Mouse (Mus musculus) adrenal gland, postnatal 25 days (tissue): Measurements from ENCODE around the gene Tcirg1. TPM values are rescaled to one million over a fixed set of nuclear protein-coding genes. Genes with fewer than 3 reads are reported as not detected.
A peak's percentile ranks its signal among the peaks of the same experiment; 100 is the strongest.

Source experiments
- DNase-seq: peaks from one replicate; pipeline ENCODE4 v3.0.0; 2021; ENCODE audit warnings: mixed read lengths
- total RNA-seq: library from RNA; stranded (reverse); gene quantifications from 2 replicates; pipeline ENCODE4 v1.2.3, GENCODE M21; 2021

The Tcirg1 gene
- total RNA-seq, 1 experiment from 2014 or later: 83.9 TPM

GRCm38 (mm10) chr19:3927989-3928388 lies 21.1 kb upstream of the Tcirg1 start:
- no peak for DNase-seq

- no peak for DNase-seq
Observed at GRCm38 (mm10) chr19:3926685-3927084, 19.8 kb upstream of the Tcirg1 start.

DNA sequence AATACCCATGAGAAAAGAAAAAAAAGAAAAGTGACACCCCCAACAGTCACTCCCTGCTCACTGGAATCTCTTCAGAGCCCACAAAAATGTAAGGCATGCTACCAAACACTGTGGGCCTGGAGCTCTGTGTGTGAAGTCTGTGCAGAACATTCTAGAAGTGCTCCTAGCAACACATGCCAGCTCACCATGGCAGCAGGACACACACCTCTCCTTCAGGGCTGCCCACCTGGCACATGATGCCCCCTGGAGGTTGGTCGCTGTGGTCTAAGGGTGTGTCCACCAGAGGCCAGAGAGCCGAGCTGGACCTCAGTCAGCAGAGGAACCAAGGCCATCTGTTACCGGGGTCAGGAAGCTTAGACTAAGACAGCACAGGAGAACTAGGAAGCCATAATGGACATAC lies 19.3 kb upstream of the Tcirg1 start:
- no peak for DNase-seq

DNA sequence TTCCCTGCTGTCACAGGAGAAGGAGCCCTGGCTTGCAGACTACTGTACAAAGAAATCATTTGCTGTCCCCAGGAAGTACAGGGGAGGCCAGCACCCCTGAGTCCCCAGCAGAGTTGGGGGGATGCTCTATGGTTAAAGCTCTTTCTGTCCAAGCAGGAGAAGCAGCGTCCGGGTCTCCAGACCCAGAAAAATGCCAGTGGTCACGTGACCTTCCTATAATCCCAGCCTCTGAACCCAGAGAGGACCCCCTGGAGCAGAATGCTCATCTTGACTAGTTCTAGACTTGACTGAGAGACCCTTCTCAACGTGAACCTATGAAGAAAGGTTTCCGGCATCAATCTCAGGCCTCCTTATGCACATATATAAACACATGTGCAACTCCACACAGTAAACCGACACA lies 18.9 kb upstream of the Tcirg1 start:
- DNase-seq: no peak

GRCm38 (mm10) chr19:3924868-3925267 lies 17.9 kb upstream of the Tcirg1 start:
- DNase-seq: no peak

DNA sequence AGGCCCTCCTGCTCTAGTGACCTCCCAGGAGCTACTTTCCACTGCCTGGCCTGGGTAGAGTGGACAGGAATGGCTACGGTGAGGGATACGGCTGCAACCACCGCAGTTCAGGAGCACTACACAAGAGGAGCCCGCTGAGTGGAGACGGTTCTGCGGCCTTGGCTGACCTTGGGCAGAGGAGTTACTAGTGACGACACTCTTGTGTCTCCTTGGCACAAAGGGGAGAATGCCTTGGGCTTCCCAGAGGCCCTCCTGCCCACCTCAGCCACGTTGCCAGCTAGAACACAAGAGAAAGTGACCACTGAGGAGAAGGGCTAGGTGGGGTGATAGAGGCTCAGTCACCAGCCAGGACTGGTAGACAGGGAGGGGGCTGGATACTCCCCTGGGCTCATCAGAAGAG lies 17.3 kb upstream of the Tcirg1 start:
- DNase-seq: peak; percentile 64

DNA sequence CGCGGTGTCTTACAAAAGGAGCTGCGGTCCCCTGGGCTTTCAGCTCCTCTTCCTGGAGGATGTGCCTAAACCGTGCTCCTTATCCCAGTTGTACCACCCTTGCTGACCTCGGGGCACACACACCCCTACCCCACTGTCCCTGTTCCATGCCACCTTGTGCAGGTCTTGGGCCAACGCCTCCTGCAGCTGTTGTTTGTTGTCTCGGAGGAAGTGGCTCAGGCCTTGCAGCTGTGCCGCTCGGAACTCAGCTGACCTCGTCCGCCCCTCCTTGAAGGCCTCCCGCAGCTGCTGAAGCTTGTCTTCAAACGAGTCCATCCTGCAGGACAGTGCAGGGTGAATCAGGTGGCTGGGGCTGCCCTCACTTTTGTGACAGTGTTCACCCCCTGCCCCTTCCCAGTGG lies 16.7 kb upstream of the Tcirg1 start:
- no peak for DNase-seq

DNA sequence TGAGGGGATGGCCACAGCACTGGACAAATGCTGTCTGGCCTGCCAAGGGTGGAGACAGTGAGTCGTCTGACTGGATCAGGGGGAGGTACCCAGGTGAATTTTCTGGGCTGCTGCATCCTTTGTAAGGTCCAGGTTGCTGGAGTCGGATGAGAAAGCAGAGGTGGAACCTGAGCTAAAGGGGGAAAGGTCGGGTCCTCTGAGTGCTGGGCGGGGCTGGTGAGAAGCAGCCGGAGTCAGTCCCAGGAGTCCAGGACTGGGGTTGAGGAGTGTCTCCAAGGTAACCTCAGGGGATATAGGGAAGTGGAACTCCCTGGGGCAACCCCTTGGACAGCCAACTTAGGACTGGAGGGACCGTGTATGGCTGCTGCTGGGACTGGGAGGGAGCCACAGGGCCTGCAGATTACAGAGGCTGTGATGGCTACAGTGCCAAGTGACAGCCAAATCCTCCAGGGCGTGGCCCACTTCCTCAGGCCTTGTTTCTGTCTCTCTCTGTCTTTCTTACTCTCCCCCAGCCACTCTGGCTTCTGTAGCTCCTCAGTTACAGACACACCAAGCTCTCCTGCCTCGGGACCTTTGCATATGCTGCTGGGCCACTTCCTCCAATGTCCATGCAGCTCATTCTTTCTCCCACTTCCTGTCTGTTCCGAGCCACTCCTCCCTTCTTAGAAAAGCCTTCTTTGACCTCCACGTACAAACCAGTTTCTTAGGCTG lies 15.9 kb upstream of the Tcirg1 start:
- no peak for DNase-seq

- no peak for DNase-seq
Observed at GRCm38 (mm10) chr19:3919928-3920327, 13.0 kb upstream of the Tcirg1 start.

DNA sequence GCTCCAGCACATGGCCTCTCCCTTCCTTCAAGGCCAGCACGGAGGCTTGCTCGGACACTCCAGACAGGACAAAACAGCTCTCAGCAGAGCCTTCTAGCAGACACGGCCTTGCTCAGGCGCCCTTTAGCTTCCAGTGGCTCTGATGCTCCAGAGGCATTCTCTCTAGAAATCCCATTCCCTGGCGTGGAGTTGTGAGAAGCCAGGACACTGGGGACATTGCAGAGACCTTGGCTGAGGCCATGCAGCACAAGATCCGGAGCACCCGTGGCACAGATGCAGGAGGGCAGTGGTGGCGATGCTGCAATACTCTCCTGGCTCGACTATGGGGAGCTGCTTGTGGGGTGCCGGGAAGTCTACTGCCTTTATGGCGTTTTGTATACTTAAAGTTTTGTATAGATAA lies 9.8 kb upstream of the Tcirg1 start:
- DNase-seq: no peak

- no peak for DNase-seq
Observed at GRCm38 (mm10) chr19:3914535-3914934, 7.6 kb upstream of the Tcirg1 start.

GRCm38 (mm10) chr19:3913692-3914091 lies 6.8 kb upstream of the Tcirg1 start:
- no peak for DNase-seq

DNA sequence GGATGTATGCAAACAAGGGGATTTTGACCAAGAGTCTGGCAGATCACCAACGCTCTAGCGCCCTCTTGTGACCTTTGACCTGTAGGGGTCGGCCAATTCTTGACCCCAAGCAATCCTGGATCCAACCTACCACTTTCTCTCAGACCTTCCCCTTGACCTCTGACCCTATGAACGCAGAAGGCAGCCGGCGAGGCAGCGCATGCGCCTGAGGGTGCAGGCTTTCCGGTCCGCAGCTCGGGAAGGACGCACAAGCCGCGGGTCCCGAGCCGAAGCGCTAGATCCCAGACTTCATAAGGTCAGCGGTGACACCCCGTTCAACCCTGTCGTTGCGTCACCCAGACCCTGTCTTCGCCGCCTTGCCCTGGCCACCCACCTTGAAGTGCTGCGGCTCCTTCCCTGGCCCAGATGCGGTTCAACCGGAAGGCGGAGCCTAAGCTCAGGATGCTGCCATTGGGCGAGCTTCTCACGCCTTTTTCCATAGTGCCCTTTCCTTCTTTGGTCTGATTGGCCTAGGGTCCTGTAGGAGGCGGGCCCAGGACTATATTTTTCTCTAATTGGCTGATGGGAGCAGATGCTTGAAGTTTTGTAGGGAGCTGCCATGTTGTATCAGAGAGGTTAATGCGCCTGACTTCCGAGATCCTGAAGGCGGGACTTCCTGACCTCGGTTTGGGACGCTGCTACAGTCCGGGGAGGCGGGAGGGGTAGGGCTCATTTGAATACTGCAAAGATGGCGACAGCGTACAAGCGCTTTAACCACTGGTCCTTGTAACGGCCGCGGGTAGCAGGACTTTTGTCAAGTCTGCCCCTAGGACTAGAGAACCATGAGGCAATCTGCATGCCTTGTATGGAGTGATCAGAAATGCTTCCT lies 5.6 kb upstream of the Tcirg1 start, which contains the start of gene Ndufs8:
TSS of gene Ndufs8 (minus strand) at position 438 of the 868 bp plus-strand sequence.
- DNase-seq: peak; percentile 83

GRCm38 (mm10) chr19:3910206-3910605 lies 3.3 kb upstream of the Tcirg1 start:
- no peak for DNase-seq

DNA sequence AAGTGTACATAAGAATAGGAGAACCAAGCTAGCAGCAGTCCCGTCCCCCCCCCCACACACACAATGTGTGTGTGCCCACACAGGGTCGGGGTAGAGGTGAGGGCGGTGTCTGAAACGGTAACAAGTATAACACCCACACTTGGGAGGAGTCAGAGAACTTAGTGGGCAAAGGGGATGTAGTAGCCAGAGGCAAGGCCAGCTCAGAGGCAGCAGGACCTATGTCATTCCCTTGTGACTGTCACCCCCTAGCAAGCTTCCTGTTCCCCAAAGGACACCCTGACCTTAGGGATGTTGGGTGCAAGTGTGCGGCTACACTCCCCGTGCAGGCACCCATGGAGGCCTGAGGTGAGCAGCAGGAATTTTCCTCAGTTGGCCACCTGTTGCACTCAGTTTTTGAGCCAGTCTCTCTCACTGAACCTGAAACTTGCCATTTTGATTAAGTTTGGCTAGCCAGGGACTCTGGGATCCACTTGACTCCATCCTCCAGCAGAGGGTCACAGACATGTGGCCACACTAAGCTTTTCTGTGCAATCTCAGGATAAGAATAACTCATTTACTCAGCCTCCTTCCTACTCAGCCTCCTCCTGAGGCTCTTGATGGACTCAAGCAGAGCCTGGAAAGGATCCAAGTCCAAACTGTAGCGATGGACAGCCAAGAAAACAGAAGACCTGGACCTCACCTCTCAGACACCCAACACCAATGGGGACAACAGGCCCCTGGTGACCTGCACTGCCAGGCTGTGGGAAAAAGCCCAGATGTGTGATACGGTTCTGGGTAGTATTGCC lies 1.1 kb upstream of the Tcirg1 start:
- DNase-seq: no peak

- DNase-seq: no peak
Observed at GRCm38 (mm10) chr19:3906326-3906725, 607 bp downstream of the Tcirg1 start.

DNA sequence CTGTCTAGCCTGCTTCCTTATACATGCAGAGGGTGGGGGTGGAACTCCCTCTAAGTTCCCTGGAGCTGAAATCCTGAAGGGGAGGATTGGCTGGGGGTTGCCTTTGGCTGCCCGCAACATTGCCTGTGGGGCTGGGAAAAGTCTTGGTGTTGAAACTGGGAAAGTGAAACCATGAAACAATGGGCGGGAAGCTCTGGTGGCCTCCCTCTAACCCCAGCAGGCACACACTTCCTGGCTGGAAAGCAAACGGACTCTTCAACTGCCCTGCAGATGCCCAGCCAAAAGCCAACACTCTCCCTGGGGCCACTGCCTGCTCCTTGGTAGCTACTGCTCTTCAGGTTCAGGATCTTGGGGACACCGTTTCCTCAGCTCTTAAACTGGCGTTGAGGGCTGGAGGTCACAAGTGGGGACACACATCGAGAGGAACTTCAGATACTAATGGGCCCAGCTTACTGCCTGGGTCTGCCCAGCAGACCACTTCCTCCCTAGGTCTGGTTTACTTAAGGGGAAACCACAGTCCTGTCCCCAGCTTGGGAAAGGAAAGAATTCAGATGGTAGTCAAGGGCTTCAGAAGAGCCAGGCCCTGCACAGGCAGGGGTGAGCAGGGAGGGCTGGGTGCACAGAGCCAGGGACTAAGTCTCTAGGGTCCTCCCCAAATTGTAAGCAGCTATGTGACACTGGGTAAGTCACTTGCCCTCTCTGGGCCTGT lies 1.5 kb downstream of the Tcirg1 start:
- no peak for DNase-seq

DNA sequence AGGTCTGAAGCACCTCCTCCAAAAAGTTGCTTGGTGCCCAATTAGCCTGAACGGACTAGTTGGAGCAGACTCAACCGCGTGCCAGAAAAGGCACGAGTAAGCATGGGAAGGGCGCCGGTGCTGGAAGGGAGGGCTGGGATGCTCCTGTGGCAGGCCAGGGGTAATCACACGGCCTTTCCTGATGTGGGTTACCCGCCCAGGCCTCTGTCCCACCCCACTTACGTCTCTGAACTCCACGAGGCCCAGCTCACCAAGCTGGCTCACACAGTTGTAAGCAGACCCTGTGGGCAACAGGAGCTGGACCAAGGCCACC lies 2.6 kb downstream of the Tcirg1 start:
- DNase-seq: no peak

DNA sequence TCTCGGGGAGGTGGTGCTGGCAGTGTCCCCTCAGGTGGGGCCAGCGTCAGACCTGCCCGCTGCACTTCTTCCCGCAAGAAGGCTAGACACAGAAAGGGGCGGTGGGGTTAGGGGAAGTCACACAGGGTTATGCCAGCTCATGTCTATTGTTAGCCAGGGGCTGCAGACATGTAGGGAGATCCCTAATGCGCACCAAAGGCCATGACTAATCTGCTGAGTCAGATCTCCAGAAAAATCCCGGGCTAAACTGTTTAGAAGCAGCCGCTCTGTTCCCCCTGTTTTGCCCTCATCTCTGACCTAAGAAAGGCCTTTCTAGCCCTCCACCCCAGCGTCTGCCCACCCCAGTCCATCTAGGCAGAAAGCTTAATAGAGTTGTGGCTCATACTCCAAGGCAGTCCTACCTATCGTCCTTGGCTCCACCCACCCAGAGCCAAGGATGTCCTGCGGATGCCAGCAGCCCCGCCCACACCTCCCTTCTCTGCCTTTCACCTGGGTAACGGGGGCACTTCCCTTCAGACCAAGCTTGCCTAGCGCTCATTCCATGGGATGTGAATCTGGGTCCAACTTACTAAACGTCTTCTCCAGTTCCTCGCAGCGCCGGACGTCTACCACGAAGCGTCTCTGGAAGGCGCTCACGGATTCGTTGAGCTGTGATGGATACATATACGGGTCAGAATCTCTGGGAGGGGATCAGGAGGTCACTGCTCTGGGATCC lies 3.1 kb downstream of the Tcirg1 start:
- DNase-seq: no peak

GRCm38 (mm10) chr19:3902966-3903365 lies 4.0 kb downstream of the Tcirg1 start:
- DNase-seq: no peak

GRCm38 (mm10) chr19:3899618-3900017 lies 7.3 kb downstream of the Tcirg1 start:
- DNase-seq: no peak

DNA sequence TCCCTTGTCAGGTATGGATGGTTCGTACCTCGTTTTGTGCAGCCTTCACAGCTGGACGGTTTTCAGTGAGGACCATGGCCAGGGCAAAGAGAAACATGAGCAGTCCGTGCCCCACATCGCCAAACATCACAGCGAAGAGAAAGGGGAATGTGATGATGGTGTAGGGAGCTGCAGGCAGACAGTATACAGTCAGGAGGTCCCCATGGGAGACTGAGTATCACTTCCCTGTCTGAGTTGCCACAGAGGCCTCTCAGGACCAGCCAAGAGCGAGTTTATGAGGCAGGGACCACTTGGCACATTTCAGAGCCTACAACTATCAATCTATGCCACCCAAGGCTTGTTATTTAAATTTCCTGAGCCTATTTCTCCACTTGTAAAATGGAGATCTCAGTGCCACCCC lies 8.0 kb downstream of the Tcirg1 start:
- no peak for DNase-seq
